Mouse (Mus musculus): ENCODE measurements around the gene Pcnx.

The Pcnx gene

DNA sequence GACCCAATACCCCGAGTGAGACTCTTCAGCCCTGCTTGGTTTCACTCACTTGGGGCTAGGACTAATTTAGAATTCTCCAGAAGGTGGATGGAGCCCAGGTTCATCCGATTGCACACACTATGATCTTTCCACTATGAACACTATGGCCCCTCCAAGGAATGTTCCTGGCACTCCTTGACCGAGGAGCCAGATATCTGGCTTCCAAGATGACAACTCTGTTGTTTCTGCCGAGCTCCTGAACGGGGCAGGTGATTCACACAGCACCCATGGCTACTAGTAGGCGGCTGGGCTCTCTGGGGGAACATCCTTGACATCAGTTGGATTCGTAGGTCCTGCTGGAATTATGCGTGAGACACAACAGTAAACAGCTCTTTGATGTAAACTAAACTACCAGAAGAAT, 4.8 kb upstream of the Pcnx start:
- no peak for DNase-seq

DNA sequence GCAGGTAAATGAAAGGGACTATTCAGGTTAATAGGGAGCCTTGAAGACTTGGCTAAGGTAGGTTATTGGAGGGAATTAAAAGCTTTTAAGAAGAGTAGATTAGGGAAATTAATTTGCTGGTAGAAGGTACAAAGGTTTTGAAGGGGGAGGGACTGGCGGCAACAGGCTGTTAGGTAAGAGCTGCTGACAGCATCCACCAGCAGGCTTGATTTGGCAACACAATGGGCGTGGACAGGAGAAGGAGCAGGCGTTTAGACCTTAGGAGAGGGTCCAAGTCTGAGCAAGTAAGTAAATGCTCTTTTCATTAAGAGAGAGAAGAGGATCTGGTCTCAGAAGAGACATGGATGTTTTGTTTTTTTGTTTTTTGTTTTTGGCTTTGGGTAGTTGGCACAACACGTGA, 3.1 kb upstream of the Pcnx start:
- DNase-seq: no peak

DNA sequence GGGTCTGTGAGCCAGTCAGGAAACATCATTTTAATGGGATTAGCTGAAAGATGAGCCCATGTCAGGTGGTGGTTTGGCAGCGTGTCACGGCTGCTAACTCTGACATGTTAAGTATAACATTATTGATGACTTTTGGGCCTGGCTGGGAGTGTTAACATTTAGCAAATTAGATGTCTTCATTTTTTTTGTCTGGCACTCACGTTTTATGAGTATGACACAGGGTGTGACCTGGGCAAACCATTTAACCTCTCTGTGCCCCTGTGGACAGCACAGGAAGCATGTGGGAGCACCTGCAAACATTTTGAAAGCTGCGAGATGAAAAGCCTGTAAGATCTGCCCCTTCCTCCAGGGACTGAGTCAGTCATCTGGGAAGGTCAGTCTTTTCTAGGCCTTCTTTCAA, 2.6 kb upstream of the Pcnx start:
- no peak for DNase-seq

DNA sequence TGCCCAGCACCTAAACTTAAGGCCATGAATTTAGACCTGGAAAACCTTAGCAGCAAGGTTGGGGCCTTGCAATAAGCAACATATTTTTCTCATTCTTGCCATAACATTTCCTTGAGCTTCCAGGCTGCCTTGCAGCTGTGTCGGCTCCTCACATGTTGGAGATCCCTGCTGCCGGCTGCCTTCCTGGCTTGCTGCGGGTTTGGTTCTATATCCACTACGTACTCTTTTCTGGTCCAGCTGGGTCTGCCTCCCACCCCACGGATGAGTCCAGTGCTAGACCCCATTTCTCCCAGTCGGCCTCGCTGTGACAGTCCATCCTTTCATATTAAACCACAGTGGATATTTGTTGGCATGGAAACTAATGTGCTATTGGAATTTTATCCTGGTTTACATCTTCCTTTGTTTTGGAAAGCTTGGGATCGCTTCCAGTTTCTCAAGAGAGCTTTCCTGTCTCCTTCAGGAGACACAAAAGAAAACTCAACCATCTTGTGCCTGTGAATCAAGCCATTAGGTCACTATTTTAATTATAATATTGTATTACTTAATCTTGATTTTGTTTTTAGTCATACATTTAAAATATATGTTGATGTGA, 1.7 kb upstream of the Pcnx start:
- DNase-seq: no peak

DNA sequence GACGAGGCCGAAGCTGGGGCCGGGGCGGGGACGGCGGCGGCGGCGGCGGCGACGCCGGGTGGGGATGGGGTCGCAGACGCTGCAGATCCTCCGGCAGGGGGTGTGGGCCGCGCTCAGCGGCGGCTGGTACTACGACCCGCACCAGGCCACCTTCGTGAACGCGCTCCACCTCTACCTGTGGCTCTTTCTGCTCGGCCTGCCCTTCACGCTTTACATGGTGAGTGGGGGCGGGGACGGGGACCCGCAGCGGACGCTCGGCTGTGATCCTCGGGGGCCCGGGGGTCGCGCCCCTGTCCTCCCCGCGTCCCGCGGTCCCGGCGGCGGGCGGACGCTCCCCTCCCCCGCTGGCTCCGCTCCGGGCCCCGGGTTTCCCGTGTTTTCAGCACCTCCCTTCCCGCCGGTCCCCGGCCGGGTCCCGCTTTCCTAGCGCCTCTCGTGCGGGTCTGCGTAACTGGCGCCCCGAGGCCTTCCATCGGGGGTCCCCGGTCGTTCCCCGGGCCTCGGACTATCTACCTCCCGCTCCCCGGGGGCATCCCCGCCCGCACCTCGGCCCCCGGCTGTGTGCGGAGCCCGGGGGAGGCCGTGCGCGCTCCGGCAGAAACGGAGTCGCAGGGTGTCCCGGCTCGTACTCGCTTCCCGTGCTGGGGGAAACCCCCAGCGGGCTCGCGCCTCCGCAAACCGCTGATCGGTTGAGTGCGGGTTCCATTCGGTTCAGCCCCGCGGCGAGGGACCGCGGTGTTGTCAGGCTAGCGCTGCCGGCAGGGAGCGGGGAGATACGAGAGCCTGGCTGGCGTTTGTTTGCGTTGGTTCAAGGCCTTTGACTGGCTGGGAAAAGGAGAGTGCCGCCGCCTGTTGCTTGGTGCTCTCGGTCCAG, 722 bp downstream of the Pcnx start:
- DNase-seq: peak; percentile 53

DNA sequence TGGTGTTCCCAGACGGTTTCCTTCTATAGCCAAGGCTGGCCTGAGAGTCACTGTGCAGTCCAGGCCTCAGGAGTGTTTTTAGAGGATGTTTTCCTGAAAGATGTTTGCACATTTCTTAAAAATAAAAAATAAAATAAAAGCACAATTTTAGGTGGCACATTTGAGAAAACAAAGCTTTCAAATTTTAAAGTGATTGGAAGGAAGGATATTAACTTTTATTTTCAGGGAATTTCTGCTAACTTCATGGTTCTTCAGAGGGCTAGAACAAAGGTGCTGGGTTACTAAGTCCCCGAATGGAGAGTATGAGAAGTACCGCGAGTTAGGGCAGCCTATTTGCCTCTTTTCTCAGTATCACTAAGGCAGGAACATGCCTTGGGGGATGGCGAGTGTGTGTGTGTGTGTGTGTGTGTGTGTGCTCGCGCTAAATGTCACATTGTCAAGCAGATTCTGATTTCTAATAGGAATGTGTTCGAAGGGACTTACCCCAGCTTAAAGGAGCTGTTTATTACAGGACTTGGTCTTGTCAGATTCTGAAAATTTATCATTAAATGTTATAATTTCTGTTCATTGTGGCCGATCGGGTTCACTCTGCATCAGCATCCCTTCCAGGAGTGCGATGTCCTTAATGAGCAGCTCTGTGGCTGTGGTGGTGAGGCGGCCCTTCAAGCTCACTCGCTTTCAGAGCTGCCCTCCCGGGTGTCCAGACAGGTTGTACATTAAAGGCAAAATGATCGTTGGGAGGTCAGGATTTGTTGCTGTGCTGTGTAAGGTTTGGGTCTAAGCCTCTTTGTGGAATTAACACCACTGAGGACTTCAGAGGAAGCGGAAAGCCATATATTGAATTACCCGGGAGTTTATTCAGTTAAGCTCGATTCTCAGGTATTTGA, 1.6 kb downstream of the Pcnx start:
- DNase-seq: no peak

DNA sequence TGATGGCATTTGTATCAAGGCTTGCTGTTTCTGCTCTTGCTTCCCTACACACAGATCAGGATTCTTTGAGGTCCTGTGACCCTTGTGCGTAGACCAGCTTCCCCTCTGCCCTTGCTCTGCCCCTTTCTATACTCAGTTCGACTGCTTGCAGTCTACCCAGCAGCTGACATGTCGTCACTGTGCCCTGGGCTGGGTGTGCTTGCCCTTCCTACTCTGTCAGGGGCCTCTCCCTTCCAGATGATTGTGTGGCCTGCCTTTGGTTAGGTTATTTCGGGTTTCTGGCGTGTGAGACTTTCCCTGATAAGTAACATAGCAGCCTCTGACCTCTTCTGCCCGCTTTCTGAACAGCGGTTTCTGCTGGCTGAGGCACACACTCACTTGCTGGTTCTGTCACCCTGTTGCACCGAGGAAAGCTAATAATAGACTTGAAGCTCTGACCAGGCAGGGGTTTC, 2.6 kb downstream of the Pcnx start:
- no peak for DNase-seq

DNA sequence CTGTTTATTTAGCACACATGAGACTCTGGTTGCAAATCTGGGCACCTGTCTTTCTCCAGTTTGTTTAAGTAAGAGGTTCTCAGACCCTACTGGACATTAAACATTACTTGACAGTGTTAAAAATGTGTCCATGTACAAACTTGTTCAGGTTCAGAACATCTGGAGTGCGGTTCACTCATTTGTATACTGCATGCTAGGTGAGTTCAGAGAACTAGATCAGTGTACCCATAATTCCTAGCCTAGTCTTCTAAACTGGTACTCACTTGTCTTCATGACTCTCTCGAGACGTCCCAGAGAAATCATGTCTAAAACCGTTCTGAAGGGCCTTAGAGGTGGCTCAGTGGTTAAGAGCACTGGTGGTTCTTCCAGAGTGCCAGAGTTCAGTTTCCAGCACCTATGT, 4.1 kb downstream of the Pcnx start:
- no peak for DNase-seq

DNA sequence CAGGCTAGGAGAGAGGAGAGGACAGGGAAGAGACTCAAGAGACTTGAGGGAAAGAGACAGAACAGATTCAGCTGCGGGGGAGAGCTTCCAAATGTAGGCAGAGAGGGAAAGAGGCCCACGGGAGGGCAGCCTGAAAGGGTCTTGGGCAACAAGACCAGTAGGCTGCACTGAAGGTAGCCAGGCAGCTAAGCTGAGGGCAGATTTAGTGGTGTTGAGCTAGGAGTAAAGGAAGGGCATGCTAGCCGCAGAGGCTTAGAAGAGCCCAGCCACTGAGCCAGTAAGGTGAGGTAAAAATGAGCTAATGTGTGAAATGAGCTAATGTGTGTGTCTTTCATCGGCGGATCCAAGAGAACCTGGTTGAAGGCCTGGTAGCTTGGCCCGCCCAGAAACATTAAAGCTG, 5.4 kb downstream of the Pcnx start:
- DNase-seq: no peak

DNA sequence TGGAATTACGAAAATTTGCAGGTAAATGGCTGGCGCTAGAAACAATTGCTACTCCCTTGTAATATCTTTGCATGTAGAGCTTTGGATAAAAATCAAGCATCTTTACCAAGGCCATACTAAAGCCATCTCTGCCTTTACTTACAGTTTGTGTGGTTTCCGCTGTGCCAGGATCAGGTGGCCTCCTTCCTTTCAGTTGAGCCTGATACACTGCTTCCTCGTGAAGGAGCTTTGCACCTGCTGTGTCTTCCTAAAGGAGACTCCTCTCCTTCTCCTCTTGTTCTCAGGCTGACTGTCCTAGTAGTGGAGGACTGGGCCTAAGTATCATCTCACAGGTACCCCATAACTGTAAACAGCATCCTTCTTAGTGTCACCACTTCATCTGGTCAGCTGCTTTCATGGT, 7.5 kb downstream of the Pcnx start:
- DNase-seq: no peak

DNA sequence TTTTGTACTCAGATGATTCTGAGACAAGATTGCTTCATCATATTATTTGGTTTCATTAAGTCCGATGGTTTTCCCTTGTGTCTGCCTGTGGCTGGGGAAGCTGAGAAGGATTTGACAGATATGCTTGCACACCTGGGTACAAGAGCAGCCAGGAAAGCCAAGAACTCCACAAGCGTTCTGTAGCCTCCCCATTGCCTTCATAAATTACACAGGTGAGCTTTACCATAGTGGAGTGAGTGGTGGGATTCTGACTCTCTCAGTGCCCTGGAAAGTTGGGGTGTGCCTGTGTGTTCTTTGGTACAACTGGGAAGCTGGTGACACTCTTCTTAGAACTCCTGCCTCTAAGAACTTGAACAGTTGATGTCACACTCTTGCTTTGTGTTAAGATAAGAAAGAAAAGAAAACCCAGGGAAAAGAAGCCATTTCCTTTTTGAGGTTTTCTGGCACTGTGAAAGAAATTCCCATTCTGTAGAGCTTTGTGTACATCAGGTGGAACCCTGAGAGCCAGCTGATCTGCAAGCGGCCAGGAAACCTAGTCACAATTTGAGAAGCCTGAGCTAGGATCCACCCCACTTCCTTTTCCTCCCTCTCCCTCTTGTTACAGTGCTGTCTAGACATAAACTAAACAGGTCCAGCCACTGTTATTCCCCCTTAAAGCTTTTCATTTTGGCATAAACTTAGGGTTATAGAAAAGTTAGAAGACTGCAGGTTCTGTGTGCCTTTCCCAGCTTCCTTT, 9.6 kb downstream of the Pcnx start:
- no peak for DNase-seq

DNA sequence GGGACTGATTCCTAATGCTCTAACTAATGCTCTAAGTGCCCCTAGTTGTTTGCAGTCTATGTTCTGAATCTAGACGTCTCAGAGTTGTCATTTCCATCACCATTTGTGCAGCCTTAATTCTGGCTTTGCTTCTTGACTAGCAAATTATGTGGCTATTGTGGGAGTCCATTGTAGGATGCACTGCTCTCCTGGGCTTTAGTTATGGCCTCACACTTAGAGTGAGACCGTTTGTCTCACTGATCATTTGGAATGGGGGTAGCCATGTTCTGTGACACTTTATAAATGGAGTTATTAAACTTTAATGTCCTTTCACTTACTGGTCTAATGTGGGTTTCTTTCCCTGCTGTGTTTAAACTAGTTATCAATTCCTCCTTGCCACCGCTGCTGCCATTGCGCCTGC, 13.5 kb downstream of the Pcnx start:
- DNase-seq: no peak

DNA sequence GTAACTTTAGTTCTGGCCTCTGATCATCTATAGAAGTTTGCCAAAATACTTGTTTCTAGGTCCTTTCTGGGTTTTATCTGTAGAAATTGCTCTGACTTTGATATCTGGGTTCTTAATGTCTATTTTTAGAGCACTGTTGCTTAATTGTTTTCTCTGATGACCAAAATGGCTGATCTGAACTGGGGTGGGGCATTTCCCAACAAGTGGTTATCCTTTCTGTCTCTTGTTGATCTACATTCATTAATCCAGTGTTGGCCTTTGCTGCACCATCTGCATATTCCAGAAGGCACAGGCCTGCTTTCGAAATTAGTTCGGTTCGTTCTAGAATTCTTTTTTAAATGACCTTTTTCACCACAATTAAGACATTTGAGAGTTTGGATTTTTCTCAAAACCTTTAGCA, 20.3 kb downstream of the Pcnx start:
- DNase-seq: no peak

DNA sequence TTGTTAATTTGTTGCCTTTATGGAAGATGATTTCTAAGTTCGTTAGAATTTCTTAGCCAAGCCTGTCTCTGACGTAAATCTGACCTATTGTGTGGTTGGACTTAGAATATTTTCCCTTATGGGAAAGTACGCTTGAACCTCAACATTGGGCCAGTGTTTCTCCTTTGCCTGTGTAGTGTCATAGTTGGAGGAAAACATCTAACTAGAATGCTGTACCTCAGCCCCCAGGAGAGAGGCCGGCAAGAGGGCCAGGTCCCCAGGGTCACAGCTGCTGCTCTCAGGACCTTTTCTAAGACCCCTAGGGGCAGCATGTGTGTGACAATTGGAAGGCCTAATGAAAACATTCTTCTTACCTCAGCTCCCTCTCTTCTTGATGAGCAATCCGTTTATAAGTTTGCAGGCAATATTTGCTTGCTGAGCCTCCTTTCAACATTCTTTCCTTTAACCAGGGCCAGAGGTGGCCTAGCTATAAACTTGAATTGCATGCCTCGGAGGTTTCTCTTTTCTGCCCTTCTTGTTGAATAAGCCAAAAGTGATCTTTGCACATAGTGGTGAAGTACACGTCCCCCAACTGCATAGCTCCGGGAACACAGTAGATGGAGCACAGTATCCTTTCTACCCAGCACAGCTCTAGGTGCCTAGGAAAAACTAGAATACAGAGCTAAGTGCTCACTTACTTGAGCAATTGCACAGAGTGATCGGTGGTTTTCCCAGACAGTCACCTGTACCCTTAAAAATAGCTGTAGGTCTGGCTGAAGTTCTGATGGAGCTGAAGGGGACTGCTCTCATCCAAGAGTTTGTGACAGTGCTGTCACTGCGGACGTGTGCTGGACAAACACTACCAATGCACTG, 23.7 kb downstream of the Pcnx start:
- no peak for DNase-seq

DNA sequence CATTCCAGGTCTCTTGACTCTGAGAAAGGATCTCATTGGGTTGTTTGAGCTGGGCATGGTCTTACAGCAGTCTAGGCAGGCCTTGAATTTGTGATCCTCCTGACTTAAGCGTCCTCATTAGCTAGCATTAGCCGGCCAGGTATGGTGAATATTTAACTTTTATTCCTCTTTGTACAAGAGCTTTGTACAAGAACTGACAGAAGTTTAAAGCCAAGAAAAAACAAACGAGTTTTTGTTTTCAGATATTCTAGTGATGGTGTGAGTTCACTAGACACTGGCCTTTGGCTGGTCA, 24.2 kb downstream of the Pcnx start:
- no peak for DNase-seq

DNA sequence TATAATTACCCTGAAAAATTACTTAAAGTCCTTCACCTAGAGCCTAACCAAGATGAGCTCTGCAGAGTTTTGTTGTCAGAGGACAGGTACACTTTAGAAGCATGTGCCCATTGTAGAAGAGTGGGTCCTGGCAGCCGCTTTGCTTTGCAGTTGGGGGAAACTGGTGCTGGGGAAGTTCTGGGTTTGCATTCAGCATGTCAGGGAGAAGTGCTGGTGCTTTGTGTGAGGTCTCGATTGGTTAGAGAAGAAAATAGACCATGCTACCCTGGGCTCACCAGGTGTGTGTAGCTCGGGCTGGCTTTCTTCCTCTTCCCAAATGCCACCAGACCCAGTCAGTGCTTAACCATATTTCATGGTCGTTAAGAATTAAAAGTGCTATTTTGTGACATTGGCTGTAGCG, 25.2 kb downstream of the Pcnx start:
- DNase-seq: no peak

DNA sequence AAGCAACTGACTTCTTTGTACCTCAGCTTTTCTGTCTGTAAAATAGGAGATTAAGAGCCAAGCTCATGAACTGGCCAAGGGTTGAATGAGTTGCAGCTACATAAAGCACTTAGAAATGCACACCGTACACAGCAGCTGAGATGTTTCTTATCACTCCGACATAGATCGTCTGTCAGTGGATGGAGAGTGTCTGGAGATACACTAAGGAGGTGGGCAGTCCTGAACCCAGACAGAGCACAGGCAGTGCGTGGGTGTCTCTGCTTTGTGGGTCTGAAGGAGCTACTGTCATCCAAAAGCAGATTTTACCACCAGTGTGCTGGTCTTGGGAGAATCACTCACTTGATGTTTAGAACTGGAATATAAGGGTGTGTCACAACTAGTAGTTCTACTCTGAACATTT, 26.2 kb downstream of the Pcnx start:
- no peak for DNase-seq

DNA sequence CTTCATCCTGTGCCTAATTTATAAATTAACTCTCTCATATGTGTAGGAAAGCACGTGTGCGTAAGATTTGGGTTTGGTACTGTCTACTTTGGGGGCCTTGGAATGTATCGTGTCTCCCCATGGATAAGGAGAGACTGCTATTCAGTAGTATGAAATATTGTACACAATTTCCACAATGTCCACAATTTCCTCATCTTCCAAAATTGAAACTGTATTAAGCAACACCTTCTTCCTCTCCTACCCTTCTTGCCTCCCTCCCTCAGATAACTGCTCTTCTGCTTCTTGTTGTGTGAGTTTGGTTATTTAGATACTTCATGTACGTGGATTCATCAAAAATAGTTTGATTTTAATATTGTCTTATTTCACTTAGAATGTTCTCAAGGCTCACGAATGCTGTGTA, 29.1 kb downstream of the Pcnx start:
- no peak for DNase-seq

DNA sequence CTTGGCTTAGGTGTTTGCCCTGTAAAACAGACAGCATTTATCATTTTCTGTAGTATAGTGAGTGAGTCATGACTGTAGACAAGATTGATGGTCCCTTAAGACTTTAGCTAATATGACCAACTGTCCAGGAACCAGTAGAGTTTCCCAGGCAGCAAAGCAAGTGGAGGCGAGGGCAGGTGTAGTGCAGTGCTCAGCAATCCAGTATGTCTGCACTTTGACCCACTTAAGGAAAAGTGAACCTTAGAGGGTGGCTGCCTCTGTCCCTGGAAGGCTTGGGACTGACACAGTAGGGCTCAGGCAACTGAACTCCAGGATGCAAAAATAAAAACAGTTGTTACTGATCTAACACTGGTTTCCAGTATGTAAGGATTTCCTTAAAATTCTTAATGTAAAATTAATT, 32.1 kb downstream of the Pcnx start:
- DNase-seq: no peak

DNA sequence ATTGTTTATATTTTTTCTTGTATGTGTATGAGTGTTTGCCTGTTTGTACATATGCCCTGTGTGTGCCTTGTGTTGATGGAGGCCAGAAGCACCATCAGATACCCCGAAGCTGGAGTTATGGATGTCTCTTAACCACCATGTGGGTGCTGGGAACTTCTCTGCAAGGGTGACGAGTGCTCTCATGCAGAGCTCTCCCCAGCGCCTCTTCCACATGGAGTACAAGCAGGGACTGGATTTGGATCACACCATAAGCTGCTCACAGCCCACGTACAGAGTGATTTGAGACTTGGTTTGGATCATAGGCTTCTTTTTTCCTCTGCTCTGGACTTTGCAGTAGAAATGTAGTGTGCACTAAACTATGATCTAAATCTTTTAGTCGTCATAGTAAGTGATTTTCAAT, 34.5 kb downstream of the Pcnx start:
- DNase-seq: peak; percentile 64

DNA sequence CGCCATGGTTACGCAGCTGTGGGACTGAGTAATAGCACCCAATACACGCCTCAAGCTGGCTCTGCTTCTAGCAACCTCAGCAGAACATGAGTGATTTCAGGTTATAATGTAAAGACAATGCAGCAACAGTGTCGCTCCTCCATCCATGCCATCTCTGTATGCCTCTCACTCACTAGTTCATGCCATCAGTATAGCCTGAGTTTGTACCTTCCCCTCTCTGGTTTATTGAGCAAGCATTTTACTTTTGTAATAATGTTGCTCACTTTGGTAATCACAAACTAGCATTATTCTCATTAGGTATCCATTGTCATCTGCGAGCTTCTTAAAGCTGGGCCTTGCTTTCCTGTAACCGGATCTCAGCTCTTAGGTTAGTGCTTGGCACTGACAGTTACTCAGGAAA, 36.2 kb downstream of the Pcnx start:
- DNase-seq: no peak

DNA sequence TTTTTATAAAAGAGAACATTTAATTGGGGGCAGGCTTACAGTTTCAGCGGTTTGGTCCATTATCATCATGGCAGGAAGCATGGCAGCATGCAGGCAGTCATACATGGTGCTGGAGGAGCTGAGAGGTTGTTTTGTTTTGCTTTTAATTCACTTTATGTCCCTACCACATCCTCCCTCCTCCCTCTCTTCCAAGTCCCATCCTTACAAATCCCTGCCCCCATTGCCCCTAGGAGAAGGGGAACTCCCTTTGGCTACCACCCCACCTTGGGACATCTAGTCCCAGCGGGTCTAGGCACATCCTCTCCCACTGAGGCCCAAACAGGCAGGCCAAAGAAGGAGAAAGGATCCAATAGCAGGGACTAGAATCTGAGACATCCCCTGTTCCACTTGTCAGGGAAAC, 44.6 kb downstream of the Pcnx start:
- no peak for DNase-seq

All from layer of hippocampus, adult 9-11 months (tissue).